8 mouse cellular contexts compared by ENCODE assay signal in genomic region chr5:93133445-93134244, GRCm38 (mm10). TPM values are rescaled to one million over a fixed set of nuclear protein-coding genes. Genes with fewer than 3 reads are reported as not detected.
A peak's percentile ranks its signal among the peaks of the same experiment; 100 is the strongest.
DNase-seq lines count a peak whose midpoint lies in the region; ATAC-seq lines count a peak whose summit lies in the region.

No protein-coding gene starts in this region.

- H3K9me3 ChIP-seq in heart, embryonic 13.5 days = peaks cover 1% of the 10 kb centered on the region; the same call in 1 of the 2 replicates
- H3K9me3 ChIP-seq in forebrain, embryonic 10.5 days = peaks cover 2% of the 10 kb centered on the region; the same call in 1 of the 2 replicates

- WGBS in heart, embryonic 13.5 days = 39% methylated on average over 10 of the region's 10 CpGs
- WGBS in forebrain, embryonic 10.5 days = 32% methylated on average over 10 of the region's 10 CpGs

- H3K4me2 ChIP-seq in heart, embryonic 13.5 days = peak overlapping the region; percentile 25

- no peak overlapping the region for H3K4me3 ChIP-seq in heart, embryonic 13.5 days
- H3K4me3 ChIP-seq in forebrain, embryonic 10.5 days = peak overlapping the region; percentile 5; the same call in 1 of the 2 replicates

- no peaks in the 10 kb centered on the region for H3K27me3 ChIP-seq in heart, embryonic 13.5 days (replicated peaks)
- H3K27me3 ChIP-seq in forebrain, embryonic 10.5 days (ENCODE audit: poor library complexity, severe bottlenecking) = no peaks in the 10 kb centered on the region

- H3K27ac ChIP-seq in heart, embryonic 13.5 days (replicated peaks) = peak overlapping the region; percentile 52
- peak overlapping the region; percentile 75 for H3K27ac ChIP-seq in forebrain, embryonic 10.5 days

- no peak for ATAC-seq in heart, embryonic 13.5 days (ENCODE audit: extremely low read depth, insufficient number of reproducible peaks, low FRiP score, low TSS enrichment)
- ATAC-seq in neutrophil, adult 5-6 weeks (ENCODE audit: extremely low read depth, insufficient number of reproducible peaks, low FRiP score, poor library complexity, severe bottlenecking) = peak; percentile 49; the same call in 1 of the 2 replicates

- intact Hi-C loops in heart, postnatal 10 days (cut with DNase I) = no loop called here

- DNase-seq in heart, postnatal 10 days = no peak
- DNase-seq in B cell, adult 2 months = peak; percentile 26 to 35
- DNase-seq in forebrain, embryonic 10.5 days (ENCODE audit: extremely low spot score, low spot score) = no peak
- DNase-seq in kidney, postnatal 25 days = peak; percentile 51 to 52
- no peak for DNase-seq in urinary bladder, adult 2 months (ENCODE audit: low spot score)
- no peak for DNase-seq in thymus, postnatal 25 days

- H3K9ac ChIP-seq in heart, embryonic 13.5 days = no peak overlapping the region

- H3K4me1 ChIP-seq in heart, embryonic 13.5 days = peaks cover 97% of the 10 kb centered on the region
- H3K4me1 ChIP-seq in forebrain, embryonic 10.5 days = peaks cover 80% of the 10 kb centered on the region

- H3K36me3 ChIP-seq in heart, embryonic 13.5 days = peaks cover 5% of the 10 kb centered on the region
- H3K36me3 ChIP-seq in forebrain, embryonic 10.5 days (replicated peaks) = peaks cover 27% of the 10 kb centered on the region

RNA-seq across cellular contexts. Expression of gene Sept11, which starts 40.4 kb away (rescaled TPM):
- polyA plus RNA-seq in heart, embryonic 13.5 days (2015; fragmentation: Nextera tagmentation; extraction: Ambion mirVana) = 82.0 and 82.4 TPM in 2 replicates
- 10 to 100 TPM; 82.1 to 91.4 TPM for total RNA-seq in heart, postnatal 10 days (2021)
- 277 and 280 TPM in 2 replicates for polyA plus RNA-seq in forebrain, embryonic 10.5 days (2016; fragmentation: Nextera tagmentation; extraction: Ambion mirVana)
- 42.7 and 45.7 TPM in 2 replicates for total RNA-seq in neutrophil, adult 5-6 weeks (2017)
- 27.9 and 30.9 TPM in 2 replicates for polyA plus RNA-seq in urinary bladder, adult 2 months (2012; rRNA removed)

Comparison
In these comparisons a context has a peak if more than half of its experiments do, and no peak if none do; other contexts are left out.
1. DNase-seq: peak in B cell, adult 2 months (2 of 2) and kidney, postnatal 25 days (2 of 2); none in heart, postnatal 10 days (0 of 2), forebrain, embryonic 10.5 days (single experiment), urinary bladder, adult 2 months (single experiment) and thymus, postnatal 25 days (single experiment).